19 mouse cellular contexts compared by ENCODE assay signal in the genomic region with DNA sequence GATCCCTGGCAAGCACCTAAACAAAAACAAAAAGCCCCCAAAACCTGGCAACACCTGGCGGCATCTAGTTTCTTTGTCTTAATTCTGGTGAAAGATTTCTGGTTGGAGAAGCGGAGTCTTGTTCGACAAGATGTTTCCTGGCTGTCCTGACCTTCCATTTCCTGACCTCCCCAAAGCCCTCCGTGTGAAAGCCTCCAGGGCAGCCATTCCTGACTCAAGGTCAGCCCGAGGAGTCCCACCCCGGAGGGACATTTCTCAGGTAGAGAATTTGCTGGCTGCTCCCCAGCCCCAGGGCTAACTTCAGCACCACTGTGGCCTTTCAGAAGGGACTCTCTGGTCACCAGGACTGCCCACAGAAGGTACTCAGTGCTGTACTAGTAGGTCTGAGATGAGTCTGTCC. TPM values are rescaled to one million over a fixed set of nuclear protein-coding genes. Genes with fewer than 3 reads are reported as not detected.
A peak's percentile ranks its signal among the peaks of the same experiment; 100 is the strongest.
DNase-seq lines count a peak whose midpoint lies in the region; ATAC-seq and TF ChIP-seq lines count a peak whose summit lies in the region.
"Had no signal": no experiment of that assay in that cellular context is flagged by ENCODE, and none has a peak within 500 bp of the region (broad histone marks: within the 10 kb centered on the region; RNA-seq: fewer than 3 reads in every experiment).

No protein-coding gene starts in this region.

- H3K27ac ChIP-seq in heart, embryonic 10.5 days: peak overlapping the region; percentile 76
- H3K27ac ChIP-seq in heart, embryonic 16.5 days (ENCODE audit: low read length): peak overlapping the region; percentile 43
- no peak overlapping the region for H3K27ac ChIP-seq in heart, adult 2 months
- H3K27ac ChIP-seq: embryonic facial prominence, embryonic 12.5 days; gastrocnemius, adult 2 months; hindbrain, embryonic 12.5 days had no signal

- peaks cover 31% of the 10 kb centered on the region for H3K4me1 ChIP-seq in heart, embryonic 10.5 days
- H3K4me1 ChIP-seq in heart, embryonic 16.5 days (ENCODE audit: control insufficient read depth, insufficient read depth, low read length): peaks cover 40% of the 10 kb centered on the region
- peaks cover 6% of the 10 kb centered on the region for H3K4me1 ChIP-seq in heart, adult 2 months (ENCODE audit: control insufficient read depth, insufficient read depth, low read length)
- H3K4me1 ChIP-seq: embryonic facial prominence, embryonic 12.5 days had no signal

- no peak for DNase-seq in heart, embryonic 10.5 days (ENCODE audit: low spot score)
- no peak for DNase-seq in heart, postnatal 36 days
- no peak for DNase-seq in heart, adult 2 months
- peak; percentile 20 for DNase-seq in R1 (ENCODE audit: low read depth, low spot score)
- DNase-seq in lung, postnatal 14 days: no peak
- DNase-seq: adrenal gland, postnatal 10 days; cerebellum, adult 11-12 months; cerebellum, adult 9-10 months; cerebellum, postnatal 25 days; gastrocnemius, adult 2 months; gastrocnemius, postnatal 25 days; heart, postnatal 4 days; kidney, adult 11 months; kidney, adult 9 months had no signal

- H3K4me2 ChIP-seq in heart, embryonic 16.5 days (ENCODE audit: low read depth, low read length): no peak overlapping the region
- H3K4me2 ChIP-seq: embryonic facial prominence, embryonic 12.5 days; hindbrain, embryonic 12.5 days had no signal

- H3K9ac ChIP-seq in heart, embryonic 16.5 days (ENCODE audit: low read length): peak overlapping the region; percentile 34; the same call in 1 of the 2 replicates
- H3K9ac ChIP-seq in heart, adult 2 months (ENCODE audit: low read depth, low read length): no peak overlapping the region
- H3K9ac ChIP-seq: embryonic facial prominence, embryonic 12.5 days; hindbrain, embryonic 12.5 days had no signal

- H3K9me3 ChIP-seq in heart, embryonic 10.5 days: no peaks in the 10 kb centered on the region
- no peaks in the 10 kb centered on the region for H3K9me3 ChIP-seq in heart, embryonic 16.5 days (replicated peaks; ENCODE audit: control insufficient read depth, low read length)
- H3K9me3 ChIP-seq: embryonic facial prominence, embryonic 12.5 days; hindbrain, embryonic 12.5 days had no signal

- no peak overlapping the region for H3K4me3 ChIP-seq in heart, embryonic 10.5 days
- H3K4me3 ChIP-seq in heart, embryonic 16.5 days (ENCODE audit: low read length): no peak overlapping the region
- no peak overlapping the region for H3K4me3 ChIP-seq in heart, adult 2 months
- H3K4me3 ChIP-seq: embryonic facial prominence, embryonic 12.5 days; gastrocnemius, adult 2 months; hindbrain, embryonic 12.5 days had no signal

- no peaks in the 10 kb centered on the region for H3K27me3 ChIP-seq in heart, embryonic 10.5 days (ENCODE audit: insufficient read depth, poor library complexity, severe bottlenecking)
- H3K27me3 ChIP-seq in heart, embryonic 16.5 days (ENCODE audit: control insufficient read depth, insufficient read depth, low read length): no peaks in the 10 kb centered on the region
- H3K27me3 ChIP-seq in heart, adult 2 months (ENCODE audit: control insufficient read depth, insufficient read depth, low read length): no peaks in the 10 kb centered on the region
- H3K27me3 ChIP-seq: CH12.LX; embryonic facial prominence, embryonic 12.5 days; hindbrain, embryonic 12.5 days had no signal

- TF ChIP-seq POLR2A in heart, adult 2 months (IDR thresholded peaks at IDR 0.05; ENCODE audit: insufficient read depth, low read depth, low read length): no peak

- intact Hi-C loops in heart, postnatal 36 days (cut with DNase I): no loop called here
- intact Hi-C loops in heart, adult 2 months (cut with DNase I): no loop called here

- no peaks in the 10 kb centered on the region for H3K79me2 ChIP-seq in heart, adult 2 months (replicated peaks; ENCODE audit: control insufficient read depth, insufficient read depth, low read length)

- 54% methylated on average over 6 of the region's 6 CpGs for WGBS in heart, embryonic 10.5 days
- WGBS in heart, embryonic 16.5 days: 41% methylated on average over 6 of the region's 6 CpGs
- WGBS in heart, adult 2 months: 42% methylated on average over 6 of the region's 6 CpGs

- no peak for TF ChIP-seq CTCF in heart, adult 2 months (IDR thresholded peaks at IDR 0.05)

- ATAC-seq in heart, embryonic 16.5 days (replicated peaks; ENCODE audit: extremely low read depth, insufficient read depth, low FRiP score): no peak
- ATAC-seq: forebrain, embryonic 14.5 days had no signal

- peaks cover 7% of the 10 kb centered on the region for H3K36me3 ChIP-seq in heart, embryonic 10.5 days
- H3K36me3 ChIP-seq in heart, embryonic 16.5 days (ENCODE audit: control insufficient read depth, insufficient read depth): no peaks in the 10 kb centered on the region
- peaks cover 2% of the 10 kb centered on the region; the same call in 1 of the 2 replicates for H3K36me3 ChIP-seq in heart, adult 2 months (ENCODE audit: control insufficient read depth, insufficient read depth, low read length)
- H3K36me3 ChIP-seq: embryonic facial prominence, embryonic 12.5 days; hindbrain, embryonic 12.5 days had no signal

- TF ChIP-seq EP300 in heart, adult 2 months (IDR thresholded peaks at IDR 0.05; ENCODE audit: insufficient read depth, low read depth, low read length): no peak

RNA-seq across cellular contexts. Expression of gene Mcur1, which starts 22.1 kb away (rescaled TPM):
- polyA plus RNA-seq in heart, embryonic 10.5 days (2016; fragmentation: Nextera tagmentation; extraction: Ambion mirVana): 13.6 and 15.2 TPM in 2 replicates
- total RNA-seq in heart, postnatal 36 days (2021): 10 to 100 TPM; 45.6 to 49.1 TPM
- polyA plus RNA-seq in heart, embryonic 16.5 days (2015; fragmentation: Nextera tagmentation; extraction: Ambion mirVana): 14.7 and 16.9 TPM in 2 replicates
- total RNA-seq in heart, adult 2 months (2021): 10 to 100 TPM; 43.9 to 49.8 TPM
- polyA plus RNA-seq in heart, adult 2 months (2012; rRNA removed): 26.4 and 41.6 TPM in 2 replicates

RNA-seq across cellular contexts. Expression of gene Ranbp9, which starts 56.8 kb away (rescaled TPM):
- 6.8 and 11.6 TPM in 2 replicates for polyA plus RNA-seq in heart, embryonic 10.5 days (2016; fragmentation: Nextera tagmentation; extraction: Ambion mirVana)
- total RNA-seq in heart, postnatal 36 days (2021): 10 to 100 TPM; 43.0 to 48.3 TPM
- polyA plus RNA-seq in heart, embryonic 16.5 days (2015; fragmentation: Nextera tagmentation; extraction: Ambion mirVana): 8.0 and 8.1 TPM in 2 replicates
- 10 to 100 TPM; 42.2 to 44.2 TPM for total RNA-seq in heart, adult 2 months (2021)
- polyA plus RNA-seq in heart, adult 2 months (2012; rRNA removed): 16.1 and 22.3 TPM in 2 replicates
